In genomic region chr14:102048485-102048884, GRCm38 (mm10) we compare ENCODE assay signal across 25 mouse cellular contexts.
"Had no signal": no experiment of that assay in that cellular context is flagged by ENCODE, and none has a peak within 500 bp of the region (broad histone marks: within the 10 kb centered on the region; RNA-seq: fewer than 3 reads in every experiment).

No protein-coding gene starts in this region.

- H3K4me1 ChIP-seq: heart, embryonic 10.5 days; heart, embryonic 12.5 days; hindbrain, embryonic 10.5 days; hindbrain, embryonic 12.5 days; intestine, embryonic 15.5 days; limb, embryonic 10.5 days; limb, embryonic 12.5 days had no signal

- H3K9ac ChIP-seq: heart, embryonic 12.5 days; hindbrain, embryonic 12.5 days; hindbrain, embryonic 14.5 days; intestine, embryonic 15.5 days; limb, embryonic 12.5 days had no signal

- H3K27ac ChIP-seq: gastrocnemius, adult 2 months; heart, embryonic 10.5 days; hindbrain, embryonic 10.5 days; hindbrain, embryonic 12.5 days; hindbrain, embryonic 14.5 days; intestine, embryonic 15.5 days; layer of hippocampus, adult 2 months; left cerebral cortex, adult 2 months; limb, embryonic 10.5 days; limb, embryonic 12.5 days had no signal

- H3K4me3 ChIP-seq: gastrocnemius, adult 2 months; heart, embryonic 10.5 days; heart, embryonic 12.5 days; hindbrain, embryonic 10.5 days; hindbrain, embryonic 12.5 days; intestine, embryonic 15.5 days; layer of hippocampus, adult 2 months; left cerebral cortex, adult 2 months; limb, embryonic 10.5 days; limb, embryonic 12.5 days had no signal

- H3K9me3 ChIP-seq: heart, embryonic 10.5 days; heart, embryonic 12.5 days; hindbrain, embryonic 10.5 days; hindbrain, embryonic 12.5 days; intestine, embryonic 15.5 days; limb, embryonic 10.5 days; limb, embryonic 12.5 days had no signal

- H3K36me3 ChIP-seq: heart, embryonic 10.5 days; heart, embryonic 12.5 days; hindbrain, embryonic 10.5 days; hindbrain, embryonic 12.5 days; intestine, embryonic 15.5 days; limb, embryonic 10.5 days; limb, embryonic 12.5 days had no signal

- DNase-seq: gastrocnemius, adult 2 months; gastrocnemius, postnatal 10 days; gastrocnemius, postnatal 25 days; heart, adult 18-20 months; heart, postnatal 10 days; heart, postnatal 4 days; kidney, adult 18-20 months; kidney, adult 8-10 months; kidney, postnatal 10 days; kidney, postnatal 25 days; kidney, postnatal 4 days; liver had no signal

- H3K4me2 ChIP-seq: heart, embryonic 12.5 days; hindbrain, embryonic 12.5 days; hindbrain, embryonic 14.5 days; intestine, embryonic 15.5 days; limb, embryonic 12.5 days had no signal

- H3K27me3 ChIP-seq: heart, embryonic 12.5 days; hindbrain, embryonic 12.5 days; intestine, embryonic 15.5 days; limb, embryonic 12.5 days had no signal

- ATAC-seq: hindbrain, embryonic 16.5 days; inflammation-experienced regulatory T-cells, adult 6 months; intestine, embryonic 15.5 days; intestine, postnatal 0 days had no signal
